Mouse (Mus musculus) E14TG2a.4 (cell line): ENCODE measurements around the gene L3mbtl2.

Experiments
- CTCF ChIP-seq: conservative IDR thresholded peaks from 2 replicates; pipeline ENCODE4 v1.5.1; 2014; ENCODE audit warnings: low read length
- POU5F1 ChIP-seq: IDR thresholded peaks from 2 replicates; pipeline ENCODE4 v1.6.1; 2014; ENCODE audit warnings: low read length, borderline replicate concordance

DNA sequence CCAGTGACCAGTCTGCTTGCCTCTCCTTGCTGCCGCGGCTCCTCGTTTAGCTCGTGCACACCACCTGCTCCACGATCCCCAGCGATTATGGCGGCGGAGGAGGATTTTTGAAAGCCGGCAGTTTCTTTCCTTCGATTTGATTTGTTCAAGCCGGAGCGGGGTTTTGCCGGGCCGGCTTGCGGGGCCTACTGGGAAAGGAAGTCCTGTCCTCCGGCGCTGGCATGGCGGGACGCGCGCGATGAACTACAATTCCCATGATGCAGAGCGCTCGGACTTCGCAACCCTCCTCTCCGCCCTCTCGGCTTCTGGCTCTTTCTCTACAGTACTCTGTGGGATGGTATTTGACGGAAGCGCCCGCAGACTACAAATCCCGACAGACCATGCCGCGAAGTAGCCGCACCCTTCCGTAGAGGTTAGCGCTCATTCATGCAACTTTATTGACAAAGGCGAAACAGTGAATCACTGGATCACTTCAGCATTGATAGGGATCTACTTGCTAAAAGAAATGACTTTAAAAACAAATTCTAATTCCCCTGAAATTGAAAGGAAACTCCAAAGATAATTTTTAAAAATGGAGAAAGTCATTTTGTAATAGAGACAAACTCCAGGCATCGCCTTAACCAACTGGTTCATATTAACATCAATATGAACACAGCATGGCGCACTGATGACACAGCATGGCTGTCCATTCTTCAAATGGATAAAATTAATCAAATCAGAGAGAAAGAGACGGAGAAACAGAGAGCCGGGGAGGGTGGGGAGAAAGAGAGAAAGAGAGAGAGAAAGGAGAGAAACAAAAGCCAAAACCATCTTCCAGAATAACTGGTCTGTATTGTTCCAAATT lies 66.3 kb downstream of the L3mbtl2 start:
- no peak for TF ChIP-seq CTCF
- TF ChIP-seq POU5F1: no peak
